Mouse (Mus musculus) lung, postnatal 0 days (tissue): ENCODE results near the gene Zfp652.

Experiments used
- CTCF ChIP-seq: IDR thresholded peaks from 2 replicates; pipeline ENCODE4 v1.5.1; 2016; ENCODE audit warnings: antibody characterized with exemption, mild to moderate bottlenecking
- EP300 ChIP-seq: IDR thresholded peaks from 2 replicates; pipeline ENCODE4 v1.6.1; 2016; ENCODE audit warnings: antibody characterized with exemption, mild to moderate bottlenecking, control low read depth

- TF ChIP-seq CTCF, result no peak
- no peak for TF ChIP-seq EP300
Observed at GRCm38 (mm10) chr11:95689544-95689943, 22.9 kb upstream of the Zfp652 start.
